ENCODE assay signal across 13 mouse cellular contexts in the genomic region with DNA sequence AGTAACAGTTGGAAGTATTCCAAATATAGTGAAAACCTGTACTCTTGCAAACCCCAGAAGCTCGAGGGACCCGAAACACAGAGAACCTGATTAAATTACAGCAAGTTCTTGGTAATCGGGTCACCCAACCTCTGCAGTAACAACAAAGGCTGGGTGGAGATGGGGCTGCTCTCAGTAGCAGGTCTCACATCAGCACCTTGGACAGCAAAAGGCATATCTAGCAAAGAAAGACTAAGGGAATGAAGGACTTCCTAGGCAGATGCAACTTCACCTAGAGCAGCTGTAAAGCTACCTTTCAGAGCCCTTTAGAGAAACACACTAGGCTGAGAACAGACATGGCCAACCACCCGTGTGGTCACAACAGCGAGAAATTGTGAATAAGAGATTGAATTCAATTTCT.
A peak's percentile ranks its signal among the peaks of the same experiment; 100 is the strongest.
DNase-seq lines count a peak whose midpoint lies in the region; ATAC-seq and TF ChIP-seq lines count a peak whose summit lies in the region.
"Had no signal": no experiment of that assay in that cellular context is flagged by ENCODE, and none has a peak within 500 bp of the region (broad histone marks: within the 10 kb centered on the region; RNA-seq: fewer than 3 reads in every experiment).

No protein-coding gene starts in this region.

- H3K27ac ChIP-seq in lung, embryonic 14.5 days (ENCODE audit: low read depth): no peak overlapping the region
- H3K27ac ChIP-seq in limb, embryonic 10.5 days: no peak overlapping the region
- H3K27ac ChIP-seq: heart, embryonic 15.5 days had no signal

- H3K9me3 ChIP-seq in lung, embryonic 14.5 days (ENCODE audit: low read depth, low read length): no peaks in the 10 kb centered on the region
- H3K9me3 ChIP-seq in limb, embryonic 10.5 days (replicated peaks): no peaks in the 10 kb centered on the region
- H3K9me3 ChIP-seq: heart, embryonic 15.5 days had no signal

- no peaks in the 10 kb centered on the region for H3K36me3 ChIP-seq in lung, embryonic 14.5 days (ENCODE audit: insufficient read depth)
- H3K36me3 ChIP-seq in limb, embryonic 10.5 days: no peaks in the 10 kb centered on the region
- H3K36me3 ChIP-seq: heart, embryonic 15.5 days had no signal

- 78% methylated on average over 5 of the region's 5 CpGs for WGBS in lung, embryonic 14.5 days
- 84% methylated on average over 5 of the region's 5 CpGs for WGBS in lung, adult 2 months
- 84% methylated on average over 5 of the region's 5 CpGs for WGBS in limb, embryonic 10.5 days

- DNase-seq in lung, embryonic 14.5 days: peak; percentile 77
- no peak for DNase-seq in lung, adult 2 months
- DNase-seq in ES-CJ7 (ENCODE audit: low read depth, low spot score) (peak; percentile 44), ZHBTc4 (ENCODE audit: low read depth, low spot score) (peak; percentile 52)
- peak; percentile 36 for DNase-seq in limb, embryonic 10.5 days (ENCODE audit: low spot score)
- DNase-seq in right cerebral cortex, adult 2 months (ENCODE audit: low spot score in 2 of 2): no peak
- no peak for DNase-seq in urinary bladder, postnatal 4 days (ENCODE audit: low spot score in 2 of 2)
- no peak for DNase-seq in layer of hippocampus, adult 11-12 months (ENCODE audit: low spot score)
- DNase-seq: cerebellum, postnatal 14 days; lung, postnatal 4 days had no signal

- H3K4me3 ChIP-seq in lung, embryonic 14.5 days (ENCODE audit: low read depth, low read length): no peak overlapping the region
- no peak overlapping the region for H3K4me3 ChIP-seq in lung, adult 2 months (replicated peaks; ENCODE audit: extremely low read depth, low read depth, low read length)
- H3K4me3 ChIP-seq in limb, embryonic 10.5 days: no peak overlapping the region
- H3K4me3 ChIP-seq: erythroblast, embryonic 14.5 days; heart, embryonic 15.5 days had no signal

- TF ChIP-seq POLR2A in lung, adult 2 months (IDR thresholded peaks at IDR 0.05; ENCODE audit: borderline replicate concordance, extremely low read depth, low read depth, low read length): no peak

- H3K4me2 ChIP-seq in lung, embryonic 14.5 days: no peak overlapping the region
- H3K4me2 ChIP-seq: heart, embryonic 15.5 days; liver, embryonic 11.5 days had no signal

- H3K4me1 ChIP-seq in lung, embryonic 14.5 days (ENCODE audit: insufficient read depth): no peaks in the 10 kb centered on the region
- H3K4me1 ChIP-seq in lung, adult 2 months (ENCODE audit: control insufficient read depth, insufficient read depth, low read length): no peaks in the 10 kb centered on the region
- no peaks in the 10 kb centered on the region for H3K4me1 ChIP-seq in limb, embryonic 10.5 days
- H3K4me1 ChIP-seq: heart, embryonic 15.5 days had no signal

- ATAC-seq in lung, embryonic 14.5 days (ENCODE audit: insufficient read depth): no peak

- no peaks in the 10 kb centered on the region for H3K27me3 ChIP-seq in lung, embryonic 14.5 days (ENCODE audit: insufficient read depth, low read length)
- no peaks in the 10 kb centered on the region for H3K27me3 ChIP-seq in limb, embryonic 10.5 days (ENCODE audit: low read depth, poor library complexity, severe bottlenecking)
- H3K27me3 ChIP-seq: heart, embryonic 15.5 days had no signal

- no peak for TF ChIP-seq CTCF in lung, embryonic 14.5 days (IDR thresholded peaks at IDR 0.05; ENCODE audit: low read depth)
- no peak for TF ChIP-seq CTCF in lung, adult 2 months (IDR thresholded peaks at IDR 0.05; ENCODE audit: insufficient read depth, low read length)

- H3K9ac ChIP-seq in lung, embryonic 14.5 days: no peak overlapping the region
- H3K9ac ChIP-seq: heart, embryonic 15.5 days had no signal

Comparison
In these comparisons a context has a peak if more than half of its experiments do, and no peak if none do; other contexts are left out.
1. DNase-seq: peak in lung, embryonic 14.5 days (single experiment), ES-CJ7 (single experiment), ZHBTc4 (single experiment) and limb, embryonic 10.5 days (single experiment); none in lung, adult 2 months (single experiment), right cerebral cortex, adult 2 months (0 of 2), urinary bladder, postnatal 4 days (0 of 2) and layer of hippocampus, adult 11-12 months (single experiment).